Mouse (Mus musculus) natural killer cell, adult 2 months (primary cell): ENCODE data around the gene Zfp414.
"Not testable (repeated sequence)": the region's sequence is repeated elsewhere in the genome, so short reads cannot be mapped to it uniquely, and the experiment has no call there.

Experiments
- DNase-seq, 2 experiments: peaks; one replicate each; pipeline ENCODE4 v3.0.0; 2022; ENCODE audit warnings: low spot score in 2 of 2

The Zfp414 gene

GRCm38 (mm10) chr17:33628621-33629486 is at the start of gene Zfp414:
Gene Zfp414 (plus strand): TSS chr17:33629090.
- DNase-seq = peak; percentile 93 to 94

DNA sequence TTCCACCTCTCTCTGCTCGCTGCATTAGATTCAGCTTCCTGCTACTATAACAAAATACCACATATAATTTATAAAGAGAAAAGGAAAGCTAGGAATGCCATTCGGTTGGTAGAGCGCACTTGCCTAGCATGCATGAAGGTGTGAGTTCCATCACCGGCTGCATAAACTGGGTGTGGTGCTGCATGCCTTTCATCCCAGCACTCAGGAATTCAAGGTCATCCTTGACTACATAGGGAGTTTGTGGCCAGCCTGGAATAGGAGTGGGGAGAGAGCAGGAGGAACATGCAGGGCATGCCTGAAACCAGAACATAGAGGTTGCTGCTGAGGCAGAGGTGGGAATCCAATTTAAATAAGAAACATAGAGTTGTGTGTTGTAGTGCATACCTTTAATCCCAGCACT is 44.8 kb upstream of the Zfp414 start:
- no peak for DNase-seq

- DNase-seq = no peak
Measured at GRCm38 (mm10) chr17:33586011-33586410, 42.9 kb upstream of the Zfp414 start.

GRCm38 (mm10) chr17:33597271-33597670 is 31.6 kb upstream of the Zfp414 start:
- no peak for DNase-seq

DNA sequence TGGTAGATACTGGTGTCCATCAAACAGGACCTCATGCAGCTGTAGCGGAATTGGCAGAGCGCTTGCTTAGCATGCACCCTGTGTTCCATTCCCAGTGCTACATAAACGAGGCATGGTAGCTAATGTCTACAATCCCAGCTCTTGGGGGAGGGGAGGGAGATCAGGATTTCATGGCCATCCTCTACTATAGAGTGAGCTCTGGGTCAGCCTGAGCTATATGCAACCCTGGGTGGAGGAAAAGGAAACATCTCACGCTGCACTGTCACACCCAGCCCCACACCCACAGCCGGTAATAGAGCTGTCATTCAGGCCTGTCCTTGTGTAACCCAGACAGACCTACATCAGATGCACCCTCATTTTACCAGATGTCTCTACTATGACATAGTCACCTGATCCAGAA is 30.4 kb upstream of the Zfp414 start:
- DNase-seq = no peak

- DNase-seq = no peak
Measured at GRCm38 (mm10) chr17:33599836-33600475, 28.9 kb upstream of the Zfp414 start.

DNA sequence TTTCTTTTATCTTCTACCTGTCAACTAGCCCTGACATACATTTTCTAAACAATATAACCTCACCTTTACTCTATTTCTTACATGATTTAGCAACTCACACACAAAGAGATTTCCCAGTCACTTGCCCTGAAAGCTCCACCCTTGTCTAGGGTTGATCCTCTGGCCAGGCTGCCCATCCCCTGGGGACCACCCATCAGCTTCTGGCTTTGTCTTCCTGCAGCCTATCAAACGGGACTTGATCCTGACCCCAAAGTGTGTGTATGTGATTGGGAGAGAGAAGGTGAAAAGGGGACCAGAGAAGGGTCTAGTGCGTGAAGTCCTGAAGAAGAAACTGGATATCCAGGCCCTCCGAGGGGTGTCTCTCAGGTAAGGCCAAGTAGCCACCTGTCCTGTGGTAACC is 28.1 kb upstream of the Zfp414 start:
- DNase-seq = no peak

- DNase-seq = no peak
Measured at GRCm38 (mm10) chr17:33601947-33602346, 26.9 kb upstream of the Zfp414 start.

DNA sequence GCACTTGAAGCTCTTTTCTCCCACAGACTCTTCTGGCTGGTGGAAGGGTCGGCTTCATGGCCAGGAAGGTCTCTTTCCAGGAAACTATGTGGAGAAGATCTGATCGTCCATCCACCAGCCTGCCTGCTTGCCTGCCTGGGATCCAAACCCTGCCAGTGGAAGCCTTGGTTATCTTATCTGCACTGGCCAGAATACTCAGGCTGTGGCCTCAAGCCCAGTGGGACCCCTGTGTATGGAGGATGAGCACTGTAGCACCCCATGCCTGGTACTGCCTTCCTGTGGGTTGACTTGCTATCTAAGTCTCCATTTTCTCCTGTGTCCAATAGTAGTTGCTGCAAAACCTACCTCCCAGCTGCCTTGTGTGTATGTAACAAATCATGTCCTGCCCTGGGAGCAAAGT is 21.6 kb upstream of the Zfp414 start:
- no peak for DNase-seq

DNA sequence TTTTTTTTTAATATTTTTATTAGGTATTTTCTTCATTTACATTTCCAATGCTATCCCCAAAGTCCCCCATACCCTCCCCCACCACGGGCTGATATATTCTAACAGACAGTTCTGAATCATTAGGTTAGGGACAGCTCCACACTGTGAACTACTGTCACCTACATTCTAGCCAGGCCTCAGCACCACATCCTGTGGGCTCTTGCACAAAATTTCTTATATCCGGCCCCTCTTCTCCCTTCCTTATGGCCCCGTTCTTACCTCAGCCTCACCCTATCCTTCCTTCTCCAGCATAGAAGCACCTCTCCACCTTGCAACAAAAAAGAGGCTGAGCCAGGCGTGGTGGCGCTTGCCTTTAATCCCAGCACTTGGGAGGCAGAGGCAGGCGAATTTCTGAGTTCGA is 18.3 kb upstream of the Zfp414 start:
- no peak for DNase-seq

DNA sequence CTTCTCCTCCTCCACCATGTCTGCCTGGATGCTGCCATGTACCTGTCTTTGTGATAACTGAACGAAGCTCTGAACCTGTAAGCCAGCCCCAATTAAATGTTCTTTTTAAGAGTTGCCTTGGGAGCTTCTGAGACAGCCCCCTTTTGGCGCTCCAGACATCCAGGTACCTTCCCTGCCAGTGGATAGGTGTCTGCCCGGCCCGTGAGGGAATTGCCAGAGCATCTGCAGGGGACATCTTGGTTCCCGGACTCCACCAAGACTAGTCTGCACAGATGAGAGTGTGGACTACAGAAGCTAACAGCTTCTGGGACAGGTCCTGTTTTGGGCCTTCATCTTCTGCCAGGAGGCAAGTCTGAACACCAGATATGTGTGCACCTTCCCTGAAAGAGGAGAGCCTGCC is 15.2 kb upstream of the Zfp414 start:
- DNase-seq = not testable (repeated sequence)

DNA sequence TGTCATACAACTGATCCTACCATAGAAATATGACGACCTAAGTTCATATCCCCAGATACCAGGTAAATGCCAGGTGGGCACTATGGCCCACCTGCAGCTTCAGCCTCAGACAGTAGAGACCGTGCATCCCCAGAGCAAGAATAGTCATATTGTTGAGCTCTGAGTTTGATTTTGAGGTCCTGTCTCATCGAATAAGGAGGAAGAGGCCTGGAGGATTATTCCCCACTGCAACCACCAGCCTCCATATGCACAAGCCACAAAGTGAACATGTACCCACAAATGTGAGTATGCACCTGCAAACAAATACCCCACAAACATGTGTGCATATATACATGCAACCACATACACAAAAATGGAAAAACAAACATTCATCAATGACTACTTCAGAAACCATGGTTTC is 1.6 kb upstream of the Zfp414 start:
- no peak for DNase-seq

DNA sequence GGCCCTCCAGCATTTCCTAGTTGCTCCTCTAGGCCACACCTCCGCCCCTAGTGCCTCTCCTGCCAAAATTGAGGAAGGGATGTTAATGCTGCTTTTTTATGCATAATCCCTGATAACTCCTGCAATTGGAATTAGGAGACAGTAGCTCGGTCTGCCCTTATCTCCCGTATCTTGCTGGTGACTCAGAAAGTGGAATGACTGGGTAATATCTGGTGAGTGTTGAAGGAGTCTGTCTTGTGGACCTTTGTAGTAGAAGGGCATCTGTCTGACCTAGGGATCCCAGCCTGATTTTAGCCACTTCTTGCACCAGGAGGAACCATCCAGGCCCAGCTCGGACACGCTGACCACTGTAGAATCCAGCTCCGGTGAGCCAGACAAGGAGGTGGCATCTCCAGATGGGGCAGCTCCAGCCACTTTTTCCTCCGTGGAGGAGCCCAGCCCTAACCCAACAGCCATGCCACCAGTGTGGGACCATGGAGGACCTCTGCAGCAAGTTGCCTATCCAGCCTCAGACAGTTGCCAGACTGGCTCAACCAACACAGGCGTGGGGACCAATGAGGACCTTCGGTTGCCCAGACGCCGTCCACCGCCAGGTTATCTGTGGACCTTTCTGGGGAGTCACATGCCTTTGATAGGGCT is 716 bp downstream of the Zfp414 start:
- DNase-seq = no peak

- no peak for DNase-seq
Measured at GRCm38 (mm10) chr17:33630171-33630895, 1.4 kb downstream of the Zfp414 start.

DNA sequence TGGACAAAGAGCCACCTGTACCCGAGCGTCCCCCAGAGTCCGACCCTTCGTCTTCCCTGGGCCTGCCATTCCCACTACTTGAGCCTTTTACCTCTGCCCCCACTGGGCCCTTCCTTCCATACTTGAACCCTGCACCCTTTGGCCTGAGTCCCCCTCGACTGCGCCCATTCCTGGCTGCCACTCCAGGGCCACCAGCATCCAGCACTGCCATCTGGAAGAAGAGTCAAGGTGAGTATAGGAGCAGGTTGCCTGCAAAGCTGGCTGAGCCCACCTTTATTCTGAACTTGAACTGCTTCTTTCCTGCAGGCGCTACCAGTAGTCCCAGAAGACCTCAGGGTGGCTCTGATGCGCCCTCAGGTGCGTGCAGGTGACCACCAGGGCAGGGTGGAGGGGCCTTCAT is 2.3 kb downstream of the Zfp414 start:
- DNase-seq = no peak

GRCm38 (mm10) chr17:33631796-33632195 is 2.9 kb downstream of the Zfp414 start:
- no peak for DNase-seq

DNA sequence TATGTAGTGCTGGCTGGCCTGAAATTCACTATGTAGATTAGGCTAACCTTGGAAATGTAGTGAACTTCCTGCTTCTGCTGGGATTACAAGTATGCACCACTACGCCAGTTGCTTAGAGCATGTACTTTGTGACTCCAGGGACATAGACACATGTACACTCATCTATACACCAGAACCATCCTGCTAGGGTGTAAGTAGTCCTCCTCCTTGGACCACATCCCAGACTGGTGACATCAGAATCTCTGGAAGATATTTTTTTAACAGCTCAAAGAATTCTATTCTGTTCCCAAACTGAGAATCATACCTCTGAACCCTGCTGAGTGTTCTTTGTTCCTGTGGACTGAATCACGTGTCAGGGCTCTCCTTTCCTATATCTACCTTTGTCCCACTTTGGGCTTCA is 8.1 kb downstream of the Zfp414 start:
- DNase-seq = no peak

DNA sequence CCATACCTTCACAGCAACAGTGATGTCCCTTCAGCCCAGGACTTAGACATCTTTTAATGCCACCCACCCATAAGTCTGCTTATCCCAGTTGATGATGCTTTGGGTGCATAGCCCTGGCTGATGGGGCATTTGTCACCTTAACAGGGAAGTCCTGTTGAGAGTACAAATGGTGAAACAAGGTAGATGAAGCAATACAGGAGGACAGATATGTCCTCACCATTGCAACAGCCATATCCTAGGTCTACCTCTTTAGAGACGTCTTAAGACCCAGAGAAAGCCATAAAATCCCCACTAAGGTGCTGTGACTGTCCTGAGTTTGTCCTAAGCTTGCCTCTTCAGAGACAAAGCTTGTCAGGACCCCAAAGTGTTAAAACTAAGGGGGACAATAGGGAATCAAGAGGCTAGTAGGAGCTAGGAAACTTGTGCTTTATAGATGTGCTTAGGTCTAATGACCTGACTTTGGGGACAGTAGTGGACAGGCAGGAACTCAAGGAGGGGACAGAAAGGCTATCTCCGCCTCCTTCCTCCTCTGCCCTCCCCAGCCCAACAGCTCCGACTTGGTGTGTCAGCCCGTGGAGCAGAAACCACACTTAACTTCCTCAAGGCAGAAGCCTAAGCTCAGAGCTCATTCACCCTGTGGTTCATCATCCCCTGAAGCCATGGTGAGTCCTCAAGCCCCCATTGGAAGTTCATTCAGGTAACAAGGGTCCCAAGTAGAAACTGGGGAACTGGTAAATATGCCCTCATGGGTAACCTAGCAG is 8.8 kb downstream of the Zfp414 start, which contains the start of gene Pram1:
Gene Pram1 (plus strand): TSS at position 541 of the 761 bp plus-strand sequence.
- no peak for DNase-seq

DNA sequence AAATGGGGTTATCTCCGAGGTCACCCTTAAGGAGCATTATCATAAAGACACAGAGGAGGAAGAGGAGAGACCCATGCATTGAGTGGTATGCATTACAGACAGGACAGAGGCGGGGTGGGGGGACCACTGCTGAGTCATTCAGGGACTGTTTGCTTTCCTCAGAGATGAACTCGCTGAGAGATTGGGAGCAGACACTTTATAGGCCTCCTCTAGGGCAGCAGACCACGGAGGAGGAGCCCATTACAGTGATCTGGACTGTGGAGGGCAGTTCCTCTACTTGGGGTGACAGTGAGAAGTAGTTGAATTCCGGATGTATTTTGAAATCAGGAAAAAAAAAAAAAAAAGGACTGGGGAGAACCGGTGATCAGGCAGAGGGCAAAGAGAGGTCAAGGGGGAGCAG is 10.9 kb downstream of the Zfp414 start:
- DNase-seq = no peak

GRCm38 (mm10) chr17:33644068-33644467 is 15.2 kb downstream of the Zfp414 start:
- no peak for DNase-seq

GRCm38 (mm10) chr17:33645073-33645472 is 16.2 kb downstream of the Zfp414 start:
- DNase-seq = no peak
